Mouse (Mus musculus): Measurements from ENCODE around the gene Exoc3l2. TPM values are rescaled to one million over a fixed set of nuclear protein-coding genes. Genes with fewer than 3 reads are reported as not detected.

Exoc3l2 gene
- not detected in 4 replicates for total RNA-seq (2023)

DNA sequence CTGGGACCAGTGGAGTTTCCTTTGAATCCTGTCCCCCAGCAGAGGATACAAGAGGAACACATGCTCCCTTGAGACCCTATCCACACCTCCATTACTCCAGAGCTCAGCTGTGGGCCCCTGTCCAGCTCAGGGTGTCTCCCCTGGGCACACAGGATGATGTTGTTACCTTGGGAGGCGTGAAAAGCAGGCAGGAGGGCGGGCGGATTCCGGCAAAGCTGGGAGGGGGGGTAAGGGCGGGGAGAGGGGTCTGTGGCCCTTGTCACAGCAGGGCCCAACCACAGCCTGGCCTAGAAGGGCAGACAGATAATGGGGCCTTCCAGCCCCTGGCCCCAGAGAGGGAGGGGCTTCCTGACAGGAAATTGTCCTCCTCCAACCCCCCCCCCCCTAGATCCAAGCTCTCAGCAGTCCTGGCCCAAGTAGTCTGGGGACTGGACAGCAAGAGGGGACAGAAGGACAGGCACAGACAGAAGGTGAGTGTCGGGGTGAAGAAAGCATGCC lies at the start of gene Exoc3l2:
Exoc3l2 (plus strand) TSS at position 448 of the 498 bp plus-strand sequence.

DNA sequence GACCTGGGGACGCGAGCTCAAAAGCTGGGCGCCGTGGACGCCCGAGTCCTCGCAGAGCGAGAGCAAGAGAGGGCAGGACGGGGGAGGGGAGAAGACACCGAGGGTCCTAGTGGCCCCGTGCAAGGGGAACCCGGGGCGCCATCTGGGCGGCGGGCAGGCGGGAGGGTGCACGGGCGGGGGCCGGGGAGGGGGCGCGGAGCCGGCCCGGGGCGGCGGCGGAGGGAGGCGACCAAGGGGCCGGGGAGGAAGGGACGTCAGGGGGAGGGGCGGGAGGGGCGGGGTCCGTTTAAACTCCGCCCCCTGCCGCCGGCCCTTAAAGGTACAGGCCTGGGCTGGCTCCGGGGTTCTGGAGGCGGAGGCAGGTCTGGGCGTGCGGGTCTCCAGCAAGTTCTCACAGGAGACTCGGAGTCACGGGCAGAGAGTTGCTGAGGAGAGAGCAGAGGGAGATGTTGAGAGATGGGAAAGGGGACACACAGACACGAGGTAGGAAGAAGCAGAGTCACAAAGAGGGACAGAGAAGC lies 4.5 kb upstream of the Exoc3l2 start, which contains the start of gene Mark4:
Mark4 (minus strand) TSS at position 231 of the 521 bp plus-strand sequence.

DNA sequence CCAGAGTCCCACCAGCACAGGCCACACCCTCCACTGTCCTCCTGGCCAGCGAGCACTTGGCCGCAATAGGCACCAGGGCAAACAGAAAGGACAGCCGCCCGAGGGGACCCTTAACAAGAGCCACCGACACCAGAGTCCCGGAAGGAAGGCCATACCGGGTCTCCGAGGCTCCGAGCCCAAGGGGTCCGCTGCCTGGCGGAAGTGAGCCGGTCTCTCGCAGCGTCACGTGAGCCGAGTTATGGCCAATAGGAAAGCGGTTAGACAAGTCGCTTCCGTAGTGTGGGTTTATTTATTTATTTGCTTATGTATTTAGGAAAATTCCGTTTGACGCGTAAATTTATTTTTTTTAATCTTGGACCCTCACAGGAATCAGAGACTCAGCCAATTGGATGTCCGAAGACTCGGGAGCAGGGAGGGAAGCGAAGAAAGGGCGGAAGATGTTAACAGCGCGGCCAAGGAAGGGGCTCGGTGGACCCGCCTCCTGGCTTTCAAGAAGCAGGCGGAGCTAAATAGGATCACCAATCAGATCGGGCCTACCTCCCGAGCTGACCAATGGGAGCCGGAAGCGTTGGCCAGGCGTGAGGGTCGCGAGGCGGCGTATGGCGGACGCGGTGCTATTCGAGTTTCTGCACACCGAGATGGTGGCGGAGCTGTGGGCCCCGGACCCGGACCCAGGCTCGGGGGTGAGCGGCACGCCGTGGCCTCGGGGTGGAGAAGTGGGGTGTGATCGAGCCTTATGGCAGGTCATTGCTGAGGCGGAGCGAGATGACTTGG lies 45.2 kb downstream of the Exoc3l2 start, which contains the start of the genes Bloc1s3 and Trappc6a:
Bloc1s3 (minus strand) TSS at position 218 of the 774 bp plus-strand sequence.
Trappc6a (plus strand) TSS at position 246 of the 774 bp plus-strand sequence.

DNA sequence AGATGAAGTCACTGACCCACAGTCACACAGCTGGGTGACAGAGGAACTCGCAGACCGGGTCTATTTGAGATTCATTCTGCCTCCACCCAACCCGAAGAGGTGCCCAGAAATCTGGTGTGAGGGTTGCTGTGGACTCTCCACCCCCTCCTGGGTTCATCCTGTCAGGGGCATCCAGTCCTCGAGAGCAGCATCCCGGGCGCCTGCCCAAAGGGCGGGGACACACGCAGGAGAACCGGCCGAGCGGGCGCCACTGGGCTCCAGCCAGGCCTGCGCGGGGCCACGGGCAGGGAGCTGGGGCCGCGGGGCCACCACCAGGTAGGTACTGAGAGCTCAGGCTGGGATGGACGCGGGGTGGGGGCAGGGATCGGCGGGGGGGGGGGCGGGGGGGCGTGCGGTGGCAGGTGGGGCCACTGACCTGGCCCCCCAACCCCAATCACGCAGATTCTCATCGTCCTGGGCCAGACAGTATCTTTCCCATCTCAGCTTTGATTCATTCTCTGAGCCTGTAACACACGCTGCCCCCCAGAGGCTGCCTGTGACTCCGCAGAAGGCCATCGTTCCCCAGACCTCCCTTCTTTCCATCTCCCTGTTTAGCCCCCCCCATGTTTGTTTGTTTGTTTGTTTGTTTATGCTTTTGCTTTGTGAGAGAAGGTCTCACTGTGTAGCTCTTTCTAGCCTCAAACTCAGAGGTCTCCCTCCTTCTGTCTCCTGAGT lies 54.7 kb downstream of the Exoc3l2 start, which contains the start of gene Nkpd1:
Nkpd1 (plus strand) TSS at position 187 of the 714 bp plus-strand sequence.

Other genes starting within 250 kb of the Exoc3l2 start
- gene Opa3, start 235.0 kb upstream of the Exoc3l2 start, total RNA-seq (2023), result 52.4 to 62.7 TPM (median 54.4 TPM) in 4 replicates
- gene Vasp, start 191.5 kb upstream of the Exoc3l2 start, total RNA-seq (2023), result 346 to 371 TPM (median 369 TPM) in 4 replicates
- gene Ppm1n, start 183.3 kb upstream of the Exoc3l2 start, total RNA-seq (2023), result not detected in 4 replicates
- 0.15 to 0.27 TPM in 2 of 4 replicates, not detected in the others for gene Rtn2, start 180.7 kb upstream of the Exoc3l2 start, total RNA-seq (2023)
- gene Fosb, start 153.3 kb upstream of the Exoc3l2 start, total RNA-seq (2023), result 2,427 to 3,505 TPM (median 2,938 TPM) in 4 replicates
- 59.1 to 71.4 TPM (median 68.3 TPM) in 4 replicates for gene Ercc1, start 118.6 kb upstream of the Exoc3l2 start, total RNA-seq (2023)
- 4.3 to 7.0 TPM (median 5.9 TPM) in 4 replicates for gene Cd3eap, start 103.8 kb upstream of the Exoc3l2 start, total RNA-seq (2023)
- gene Ppp1r13l, start 103.6 kb upstream of the Exoc3l2 start, total RNA-seq (2023), result 0.63 to 2.7 TPM (median 1.5 TPM) in 4 replicates
- gene Ercc2, start 81.3 kb upstream of the Exoc3l2 start, total RNA-seq (2023), result 68.9 to 74.8 TPM (median 72.8 TPM) in 4 replicates
- 0.60 to 1.2 TPM (median 0.86 TPM) in 4 replicates for gene Klc3, start 59.2 kb upstream of the Exoc3l2 start, total RNA-seq (2023)
- 0.97 TPM in 1 of 4 replicates, not detected in the others for gene Ckm, start 58.6 kb upstream of the Exoc3l2 start, total RNA-seq (2023)
- gene Mark4, start 4.5 kb upstream of the Exoc3l2 start, total RNA-seq (2023), result 26.4 to 33.1 TPM (median 28.6 TPM) in 4 replicates
- 3.1 to 5.3 TPM (median 4.6 TPM) in 4 replicates for gene Bloc1s3, start 45.0 kb downstream of the Exoc3l2 start, total RNA-seq (2023)
- gene Trappc6a, start 45.1 kb downstream of the Exoc3l2 start, total RNA-seq (2023), result 27.9 to 35.9 TPM (median 30.9 TPM) in 4 replicates
- 0.31 to 0.78 TPM (median 0.53 TPM) in 4 replicates for gene Nkpd1, start 54.5 kb downstream of the Exoc3l2 start, total RNA-seq (2023)
- 55.1 to 64.0 TPM (median 60.2 TPM) in 4 replicates for gene Ppp1r37, start 99.7 kb downstream of the Exoc3l2 start, total RNA-seq (2023)
- 9.7 to 13.7 TPM (median 12.6 TPM) in 4 replicates for gene Zfp296, start 114.0 kb downstream of the Exoc3l2 start, total RNA-seq (2023)
- gene Gemin7, start 114.3 kb downstream of the Exoc3l2 start, total RNA-seq (2023), result 72.4 to 80.4 TPM (median 77.1 TPM) in 4 replicates
- 94.5 to 107 TPM (median 98.1 TPM) in 4 replicates for gene Clasrp, start 141.2 kb downstream of the Exoc3l2 start, total RNA-seq (2023)
- 113 to 122 TPM (median 116 TPM) in 4 replicates for gene Relb, start 166.1 kb downstream of the Exoc3l2 start, total RNA-seq (2023)
- 64.7 to 85.0 TPM (median 67.9 TPM) in 4 replicates for gene Clptm1, start 201.7 kb downstream of the Exoc3l2 start, total RNA-seq (2023)
- gene Apoc2, start 214.6 kb downstream of the Exoc3l2 start, total RNA-seq (2023), result not detected in 4 replicates
- not detected in 4 replicates for gene Gm44805, start 218.1 kb downstream of the Exoc3l2 start, total RNA-seq (2023)
- gene Apoc4, start 218.1 kb downstream of the Exoc3l2 start, total RNA-seq (2023), result not detected in 4 replicates
- gene Apoc1, start 229.3 kb downstream of the Exoc3l2 start, total RNA-seq (2023), result not detected in 4 replicates
- 69.0 to 80.2 TPM (median 73.6 TPM) in 4 replicates for gene Apoe, start 235.9 kb downstream of the Exoc3l2 start, total RNA-seq (2023)

All from B cell, adult 62 days (primary cell).